Mouse (Mus musculus): ENCODE results near the gene Atp13a2.

GRCm38 (mm10) chr4:141033606-141034549 lies 47.2 kb downstream of the Atp13a2 start:
- no peak for TF ChIP-seq CTCF (IDR thresholded peaks at IDR 0.05 in 2 of 3, conservative IDR thresholded peaks at IDR 0.05 in 1 of 3; ENCODE audit: control insufficient read depth in 1 of 3, insufficient read depth in 1 of 3, low read depth in 2 of 3, low read length in 3 of 3, poor library complexity in 1 of 3, severe bottlenecking in 1 of 3)
- TF ChIP-seq NRF1 (IDR thresholded peaks at IDR 0.05; ENCODE audit: insufficient read depth, low read depth, low read length, poor library complexity, severe bottlenecking): no peak
- TF ChIP-seq CHD1 (IDR thresholded peaks at IDR 0.05; ENCODE audit: low read depth, low read length): no peak
- no peak for TF ChIP-seq POLR2A (IDR thresholded peaks at IDR 0.05; ENCODE audit: control insufficient read depth in 1 of 2, insufficient read depth in 1 of 2, low read depth in 1 of 2, low read length in 2 of 2, poor library complexity in 1 of 2)
- no peak for TF ChIP-seq ZMIZ1 (IDR thresholded peaks at IDR 0.05; ENCODE audit: low read depth, low read length)
- TF ChIP-seq MAX (IDR thresholded peaks at IDR 0.05; ENCODE audit: low read length): no peak

All from MEL (cell line).